Mouse (Mus musculus) intestine, postnatal 0 days (tissue): ENCODE measurements around the gene Arl5c. TPM values are rescaled to one million over a fixed set of nuclear protein-coding genes. Genes with fewer than 3 reads are reported as not detected.
"Not testable (repeated sequence)": the region's sequence is repeated elsewhere in the genome, so short reads cannot be mapped to it uniquely, and the experiment has no call there.

ENCODE experiments used
- ATAC-seq: fragments of 200-750 bp; cut with Nextera tagmentation; 2 replicates; pipeline ENCODE4 v1.8.0; 2017; ENCODE audit warnings: mild to moderate bottlenecking, moderate TSS enrichment, moderate library complexity
- H3K27ac ChIP-seq: fragments of 300-500 bp; sonication (generic); 2 replicates; pipeline ENCODE4 v1.5.1; 2014; ENCODE audit warnings: mild to moderate bottlenecking, low read depth, low read length, moderate library complexity
- H3K27me3 ChIP-seq: fragments of 300-500 bp; sonication (generic); replicated peaks from 2 replicates; pipeline ENCODE4 v1.6.1; 2014; ENCODE audit warnings: low read length, mixed read lengths; ENCODE audit not compliant: control insufficient read depth, insufficient read depth
- H3K36me3 ChIP-seq: fragments of 300-500 bp; sonication (generic); 2 replicates; pipeline ENCODE4 v1.6.1; 2014; ENCODE audit warnings: mild to moderate bottlenecking, moderate library complexity; ENCODE audit not compliant: control insufficient read depth, insufficient read depth
- H3K4me1 ChIP-seq: fragments of 300-500 bp; sonication (generic); replicated peaks from 2 replicates; pipeline ENCODE4 v1.6.1; 2014; ENCODE audit warnings: antibody characterized with exemption, low read length, mixed read lengths; ENCODE audit not compliant: control insufficient read depth, insufficient read depth
- H3K4me2 ChIP-seq: fragments of 300-500 bp; sonication (generic); replicated peaks from 2 replicates; pipeline ENCODE4 v1.6.1; 2014; ENCODE audit warnings: low read depth, mild to moderate bottlenecking, moderate library complexity
- H3K4me3 ChIP-seq: fragments of 300-500 bp; sonication (generic); 2 replicates; pipeline ENCODE4 v1.5.1; 2014; ENCODE audit warnings: low read depth, low read length
- H3K9ac ChIP-seq: fragments of 300-500 bp; sonication (generic); 2 replicates; pipeline ENCODE4 v1.6.1; 2014; ENCODE audit warnings: mild to moderate bottlenecking, low read depth, low read length
- H3K9me3 ChIP-seq: fragments of 300-500 bp; sonication (generic); 2 replicates; pipeline ENCODE4 v1.6.1; 2016; ENCODE audit warnings: mixed run types; ENCODE audit not compliant: control insufficient read depth
- CTCF ChIP-seq: sonication (generic); IDR thresholded peaks from 2 replicates; pipeline ENCODE4 v1.5.1; 2016; ENCODE audit warnings: low read depth, mild to moderate bottlenecking, control low read depth, antibody characterized with exemption, moderate library complexity
- WGBS: fragments of 180-500 bp; shearing (Covaris S2); extraction: QIAGEN DNeasy Blood & Tissue Kit; methylation state at CpG from one replicate; pipeline ENCODE4 v1.1.7; 2014; 5-methylcytosine and 5-hydroxymethylcytosine counted together
- polyA plus RNA-seq: library from polyadenylated mRNA; unstranded; fragments of >200 nt; fragmentation: Nextera tagmentation; extraction: Ambion mirVana; gene quantifications from 2 replicates; pipeline ENCODE4 v1.2.1, GENCODE M21; 2015

Gene Arl5c
- polyA plus RNA-seq, 1 experiment from 2014 or later: 4.2 TPM

DNA sequence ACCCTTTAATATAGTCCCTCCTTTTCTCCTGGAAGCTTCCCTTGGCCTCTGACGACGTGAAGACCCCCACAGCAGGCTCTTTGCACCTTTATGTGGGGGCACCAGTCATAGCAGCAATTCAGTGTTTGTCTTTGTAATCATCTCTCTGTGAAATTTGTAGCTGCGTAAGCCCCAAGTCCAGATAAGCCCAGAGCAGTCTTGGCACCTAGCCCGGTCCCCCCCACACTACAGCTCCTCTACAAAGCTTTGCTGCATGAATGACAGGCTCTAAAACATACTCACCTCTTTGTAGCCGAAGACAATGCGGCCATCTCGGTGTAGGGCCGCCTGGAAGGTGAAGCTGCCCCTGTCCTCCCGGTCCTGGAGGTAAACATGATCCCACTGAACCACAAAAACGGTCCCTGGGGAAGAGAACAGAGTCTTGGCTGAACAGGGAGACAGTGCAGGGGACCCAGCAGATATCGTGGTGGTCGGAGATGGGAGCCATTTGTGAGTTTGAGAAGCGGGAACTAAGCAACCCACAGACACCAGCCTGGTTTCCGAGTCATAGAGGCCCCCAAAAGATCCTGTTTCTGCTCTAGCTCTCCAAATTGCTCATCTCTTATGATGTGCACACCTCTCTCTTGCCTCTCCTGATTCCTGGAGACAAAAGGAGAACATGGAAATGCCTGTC, 41.4 kb downstream of the Arl5c start:
- H3K4me2 ChIP-seq: no peak overlapping the region
- H3K4me1 ChIP-seq: no peaks in the 10 kb centered on the region
- no peak overlapping the region for H3K27ac ChIP-seq
- H3K36me3 ChIP-seq: no peaks in the 10 kb centered on the region
- H3K9ac ChIP-seq: no peak overlapping the region
- no peaks in the 10 kb centered on the region for H3K27me3 ChIP-seq
- no peaks in the 10 kb centered on the region for H3K9me3 ChIP-seq
- no peak overlapping the region for H3K4me3 ChIP-seq
- no peak for ATAC-seq
- no peak for TF ChIP-seq CTCF
- WGBS: 41% methylated on average over 14 of the region's 14 CpGs

GRCm38 (mm10) chr11:97953939-97954275, 42.1 kb downstream of the Arl5c start:
- WGBS: 81% methylated on average over 6 of the region's 6 CpGs
- Histone ChIP-seq H3K9me3 (no peaks in the 10 kb centered on the region), H3K36me3 (no peaks in the 10 kb centered on the region), H3K4me3 (no peak overlapping the region), H3K27ac (no peak overlapping the region), H3K9ac (no peak overlapping the region), H3K27me3 (no peaks in the 10 kb centered on the region), H3K4me2 (no peak overlapping the region), H3K4me1 (no peaks in the 10 kb centered on the region)
- no peak for TF ChIP-seq CTCF
- no peak for ATAC-seq

DNA sequence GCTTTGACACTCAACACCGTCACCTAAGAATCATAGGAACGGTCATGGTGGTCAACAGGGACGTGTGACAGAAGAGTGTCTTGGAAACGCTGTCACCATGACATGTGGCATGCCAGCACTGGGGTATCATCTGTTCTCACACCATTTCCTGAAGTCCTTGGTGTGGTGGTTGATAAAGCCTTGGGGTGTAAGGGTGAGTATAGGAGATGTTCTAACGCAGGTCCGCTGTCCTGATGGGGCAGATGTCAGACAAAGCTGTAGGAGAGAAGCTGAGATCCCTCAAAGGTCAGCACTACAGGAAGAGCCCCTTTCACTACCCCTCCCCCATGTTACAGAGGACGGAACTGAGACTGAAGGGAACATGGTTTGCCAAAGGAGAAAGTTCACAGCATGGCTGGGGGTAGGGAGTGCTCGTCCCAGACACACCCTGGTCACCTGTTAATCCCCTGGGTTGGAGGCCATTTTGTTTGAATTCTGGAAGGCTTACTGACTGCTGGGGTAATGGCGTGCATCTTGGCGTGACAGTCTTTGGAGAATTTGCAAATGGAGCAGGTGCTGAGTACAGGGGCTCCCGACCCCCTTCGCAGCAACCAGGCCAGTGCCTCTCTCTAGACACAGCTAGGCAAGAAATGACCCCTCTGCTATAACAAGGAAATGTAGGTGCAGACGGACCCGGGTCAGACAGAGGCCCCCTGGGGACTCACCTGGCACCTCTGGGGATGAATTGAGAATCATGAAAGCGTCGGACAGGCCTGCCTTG, 42.6 kb downstream of the Arl5c start:
- Histone ChIP-seq H3K36me3 (no peaks in the 10 kb centered on the region), H3K9ac (no peak overlapping the region), H3K4me2 (no peak overlapping the region), H3K27me3 (no peaks in the 10 kb centered on the region), H3K4me1 (no peaks in the 10 kb centered on the region), H3K27ac (no peak overlapping the region), H3K9me3 (no peaks in the 10 kb centered on the region), H3K4me3 (no peak overlapping the region)
- ATAC-seq: no peak
- 85% methylated on average over 16 of the region's 16 CpGs for WGBS
- no peak for TF ChIP-seq CTCF

- H3K4me3 ChIP-seq: no peak overlapping the region
- no peak overlapping the region for H3K27ac ChIP-seq
- H3K4me2 ChIP-seq: no peak overlapping the region
- TF ChIP-seq CTCF: no peak
- no peak overlapping the region for H3K9ac ChIP-seq
- no peaks in the 10 kb centered on the region for H3K27me3 ChIP-seq
- no peaks in the 10 kb centered on the region for H3K4me1 ChIP-seq
- no peak for ATAC-seq
- no peaks in the 10 kb centered on the region for H3K36me3 ChIP-seq
- WGBS: 80% methylated on average over 1 of the region's 1 CpGs
- H3K9me3 ChIP-seq: no peaks in the 10 kb centered on the region
Observed at GRCm38 (mm10) chr11:97952367-97953006, 43.5 kb downstream of the Arl5c start.

- TF ChIP-seq CTCF: no peak
- Histone ChIP-seq H3K4me2 (no peak overlapping the region), H3K27ac (no peak overlapping the region), H3K4me1 (no peaks in the 10 kb centered on the region), H3K36me3 (no peaks in the 10 kb centered on the region), H3K9me3 (no peaks in the 10 kb centered on the region), H3K9ac (no peak overlapping the region), H3K27me3 (no peaks in the 10 kb centered on the region), H3K4me3 (no peak overlapping the region)
- no peak for ATAC-seq
- WGBS: 48% methylated on average over 20 of the region's 20 CpGs
Observed at GRCm38 (mm10) chr11:97949703-97950475, 46.1 kb downstream of the Arl5c start.

DNA sequence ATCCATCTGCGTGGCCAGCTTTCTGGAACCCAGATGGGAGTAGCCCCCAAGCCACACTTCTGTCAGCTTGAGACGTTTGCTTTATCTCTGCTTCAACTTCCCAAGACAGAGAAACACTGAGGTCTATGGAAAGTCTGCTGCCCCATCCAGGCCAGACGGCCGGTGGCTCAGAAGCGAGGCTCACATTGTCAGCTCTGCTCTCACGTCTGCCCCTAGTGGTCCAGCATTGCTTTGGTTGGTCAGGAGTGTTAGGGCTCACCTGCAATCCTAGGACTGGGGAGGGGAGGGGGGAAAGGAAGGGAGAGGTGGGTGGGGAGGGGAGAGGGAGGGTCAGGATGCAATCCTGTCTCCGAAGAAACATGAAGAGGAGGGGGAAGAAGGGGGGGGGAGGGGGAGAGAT, 48.6 kb downstream of the Arl5c start:
- Histone ChIP-seq H3K4me3 (no peak overlapping the region), H3K36me3 (no peaks in the 10 kb centered on the region), H3K4me2 (no peak overlapping the region), H3K27ac (no peak overlapping the region), H3K27me3 (no peaks in the 10 kb centered on the region), H3K9ac (no peak overlapping the region), H3K9me3 (no peaks in the 10 kb centered on the region), H3K4me1 (no peaks in the 10 kb centered on the region)
- WGBS: 17% methylated on average over 7 of the region's 7 CpGs
- no peak for ATAC-seq
- peak; percentile 76 for TF ChIP-seq CTCF

DNA sequence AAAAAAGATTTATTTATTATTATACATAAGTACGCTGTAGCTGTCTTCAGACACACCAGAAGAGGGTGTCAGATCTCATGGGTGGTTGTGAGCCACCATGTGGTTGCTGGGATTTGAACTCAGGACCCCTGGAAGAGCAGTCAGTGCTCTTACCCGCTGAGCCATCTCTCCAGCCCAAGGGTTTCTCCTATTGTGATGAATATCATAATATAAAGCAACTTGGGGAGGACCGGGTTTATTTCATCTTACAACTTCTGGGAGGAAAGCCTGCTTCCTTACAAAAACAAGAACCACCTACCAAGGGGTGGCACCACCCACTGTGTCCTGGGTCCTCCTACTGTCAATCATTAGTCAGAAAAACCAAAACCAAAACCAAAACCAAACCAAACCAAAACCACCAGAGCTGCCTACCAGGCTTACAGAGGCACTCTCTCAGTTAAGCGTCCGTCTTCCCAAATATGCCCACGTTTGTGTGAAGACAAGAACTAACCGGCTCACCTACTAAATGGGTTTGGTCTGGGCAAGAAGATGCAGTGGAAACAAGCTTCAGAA, 50.2 kb downstream of the Arl5c start:
- H3K4me3 ChIP-seq, ATAC-seq, H3K27ac ChIP-seq, H3K9me3 ChIP-seq, H3K9ac ChIP-seq, H3K27me3 ChIP-seq, H3K4me2 ChIP-seq, H3K36me3 ChIP-seq, H3K4me1 ChIP-seq: not testable (repeated sequence)
- 91% methylated on average over 7 of the region's 7 CpGs for WGBS
